Mouse (Mus musculus) heart, adult 11 months (tissue): ENCODE measurements at regions not wholly inside any gene's neighbourhood (a gene's known extent, or its start where the extent isn't known, plus 50 kb on each side); places are given as distances from the start of the nearest gene placed in this dataset.
A peak's percentile ranks its signal among the peaks of the same experiment; 100 is the strongest.

Experiments used
- DNase-seq: peaks from one replicate; pipeline ENCODE4 v3.0.0; 2022

DNA sequence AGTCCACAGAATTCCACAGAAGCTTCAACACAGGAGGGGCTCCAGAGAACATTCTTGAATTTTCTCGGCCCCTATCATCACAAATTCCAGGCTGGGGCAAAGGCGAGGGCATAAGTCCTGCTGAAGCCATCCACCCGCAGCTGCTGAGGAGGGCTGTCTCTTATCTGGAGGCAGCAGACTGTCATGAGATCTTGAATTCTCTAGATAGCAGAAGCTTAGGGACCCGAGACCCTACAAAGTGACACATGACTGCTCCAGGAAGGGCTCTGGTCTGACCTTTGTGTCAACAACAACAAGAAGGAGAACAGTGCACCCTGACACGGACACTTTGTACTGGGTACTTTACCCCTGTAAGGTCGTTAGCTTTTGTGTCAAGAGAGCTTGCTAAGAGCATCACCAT lies 57.2 kb downstream of the Lao1 start:
- peak; percentile 68 for DNase-seq

DNA sequence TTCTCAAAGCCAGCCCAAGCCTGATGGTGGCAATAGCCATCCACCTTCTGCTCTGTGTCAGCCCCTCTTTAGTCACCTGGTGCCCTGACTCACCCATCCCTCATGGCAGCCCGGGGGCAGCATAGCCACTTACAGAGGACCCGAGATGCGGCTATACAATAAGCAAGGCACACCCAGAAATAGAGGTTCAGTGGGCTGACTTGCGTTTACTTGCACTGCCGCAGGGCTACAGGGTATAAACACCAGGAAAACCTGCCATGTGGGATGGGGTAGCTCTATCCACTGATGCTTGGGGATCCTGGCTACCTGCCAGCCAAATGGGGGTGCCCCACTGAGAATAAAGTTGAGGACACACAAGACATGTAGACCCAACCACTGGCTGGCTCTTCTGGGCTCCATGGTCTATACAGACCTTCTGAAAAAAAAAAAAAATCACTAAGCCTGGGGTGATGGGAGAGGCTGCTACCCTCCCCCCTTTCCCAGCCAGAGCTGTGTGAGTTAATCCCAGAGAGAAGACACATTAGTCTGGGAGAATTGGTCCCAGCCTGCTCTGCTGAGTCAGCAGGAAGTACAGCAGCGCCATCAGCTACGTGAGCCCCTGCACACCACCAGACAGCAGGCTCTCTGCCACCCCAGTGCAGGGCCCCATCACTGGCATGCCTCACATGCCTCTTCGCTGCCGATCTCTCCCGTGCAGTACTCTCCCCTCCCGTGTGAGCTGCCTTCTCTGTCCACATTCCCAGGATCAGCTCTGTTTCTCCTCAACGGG lies 57.8 kb downstream of the Lao1 start:
- peak; percentile 85 for DNase-seq

DNA sequence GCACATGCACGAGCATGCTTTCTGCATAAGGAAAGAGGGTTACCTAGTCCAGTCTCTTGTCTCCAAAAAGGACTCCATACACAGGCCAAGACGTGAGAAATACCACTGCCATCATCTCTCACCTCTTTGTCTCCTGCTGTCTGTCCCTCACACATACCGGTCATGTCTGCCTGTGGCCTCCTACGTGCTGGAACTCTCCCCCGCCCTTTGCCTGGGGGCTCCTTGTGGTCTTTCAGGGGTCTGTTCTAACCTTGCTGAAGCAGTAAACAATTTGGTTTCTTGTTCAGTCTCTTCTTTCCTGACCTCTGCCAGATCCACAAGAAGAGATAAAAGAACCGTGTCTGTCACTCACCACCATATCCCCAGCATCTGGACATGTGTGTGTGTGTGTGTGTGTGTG lies 61.0 kb downstream of the Lao1 start:
- no peak for DNase-seq

DNA sequence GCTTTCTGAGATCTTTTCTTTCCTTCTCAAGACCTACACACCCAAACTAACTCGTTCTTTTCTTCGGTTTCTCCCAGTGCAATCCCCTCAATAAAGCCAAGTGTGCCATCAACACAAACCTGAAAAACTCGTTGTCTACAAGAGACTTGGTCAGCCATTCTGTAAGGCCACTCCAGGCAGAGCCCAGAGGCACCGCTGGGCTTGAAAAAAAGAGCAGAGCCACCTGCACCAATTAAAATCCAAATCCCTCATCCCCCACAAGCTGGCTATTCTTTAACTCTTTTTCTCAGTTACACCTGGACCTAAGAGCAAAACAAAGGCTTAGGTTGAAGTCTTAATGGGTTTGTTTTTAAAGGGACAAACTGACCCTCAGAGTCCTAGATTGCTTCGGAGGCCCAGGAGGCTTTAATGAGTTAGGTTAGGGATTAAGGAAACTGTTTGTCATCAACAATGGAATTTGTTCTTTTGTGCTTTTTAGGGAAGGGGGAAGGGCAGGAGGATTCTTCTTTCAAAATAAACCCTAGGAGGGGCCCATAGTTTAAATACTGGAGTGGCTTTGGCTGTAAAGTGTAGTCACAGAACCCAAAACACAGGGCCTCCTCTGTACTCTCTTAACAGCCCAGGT lies 65.0 kb downstream of the Lao1 start:
- no peak for DNase-seq

DNA sequence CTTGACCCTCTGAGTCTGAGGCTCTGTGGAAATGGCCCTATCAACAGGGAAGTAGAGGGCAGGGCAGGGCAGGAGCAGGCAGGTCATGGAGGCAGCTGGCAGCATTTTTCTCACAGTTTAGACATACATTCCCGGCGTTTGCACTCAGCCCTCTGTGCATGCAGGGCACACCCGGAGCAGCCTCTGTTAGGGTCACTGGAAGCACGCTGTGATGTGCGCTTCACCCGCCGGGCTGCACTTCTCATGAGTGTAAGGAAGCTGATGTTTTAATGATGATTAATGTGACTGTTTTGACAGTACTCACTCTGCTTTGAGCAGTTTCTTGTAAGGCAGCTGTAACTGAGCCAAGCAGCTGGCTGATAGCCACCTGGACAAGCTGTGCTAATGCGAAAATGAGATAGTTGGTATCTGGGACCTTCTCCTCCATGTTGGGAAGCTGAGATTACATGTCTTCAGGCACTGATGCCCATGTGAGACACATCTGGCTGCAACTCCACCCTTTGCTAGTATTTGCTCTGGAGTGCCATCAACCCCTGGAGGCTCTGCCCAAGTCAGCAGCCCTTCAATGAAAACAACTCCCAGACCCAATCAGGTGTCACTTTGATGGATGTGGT lies 66.9 kb downstream of the Lao1 start:
- DNase-seq, result no peak

DNA sequence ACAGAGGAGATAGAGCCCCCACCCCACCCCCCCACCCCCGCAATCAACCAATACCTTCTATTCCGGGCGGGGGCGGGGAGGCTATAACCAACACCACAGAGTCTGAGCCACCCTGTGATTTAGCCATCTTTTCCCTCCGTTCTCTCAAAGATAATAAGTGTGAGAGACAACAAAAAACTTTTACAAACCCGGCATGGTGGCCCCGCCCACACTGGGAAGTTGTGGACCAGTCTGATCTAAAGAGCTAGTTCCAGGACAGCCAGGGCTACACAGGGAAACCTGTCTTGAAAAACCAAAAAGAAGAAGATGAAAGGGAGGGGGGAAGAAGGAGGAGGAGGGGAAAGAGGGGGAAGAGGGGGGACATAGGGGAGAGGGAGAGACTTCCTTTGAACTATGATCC lies 67.7 kb downstream of the Lao1 start:
- DNase-seq, result no peak

DNA sequence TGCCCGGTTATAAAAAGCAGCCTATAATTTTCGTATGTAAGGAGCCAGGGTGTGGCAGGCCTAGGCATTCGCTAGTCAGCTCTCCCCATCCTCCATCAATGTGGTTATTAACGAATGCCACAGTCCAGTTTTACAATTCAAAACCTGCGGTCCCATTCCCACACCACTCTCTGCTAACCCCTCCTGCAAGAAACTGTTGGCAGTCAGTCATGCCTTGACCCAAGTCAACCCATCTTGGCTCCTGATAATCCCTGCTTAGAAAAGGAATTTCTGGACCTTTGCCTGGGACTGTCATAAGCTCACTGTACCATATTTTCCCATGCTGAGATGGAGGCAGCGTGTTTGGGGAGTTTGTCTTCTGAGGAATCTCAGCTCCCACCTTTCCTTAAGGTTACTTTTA lies 68.4 kb downstream of the Lao1 start:
- no peak for DNase-seq

DNA sequence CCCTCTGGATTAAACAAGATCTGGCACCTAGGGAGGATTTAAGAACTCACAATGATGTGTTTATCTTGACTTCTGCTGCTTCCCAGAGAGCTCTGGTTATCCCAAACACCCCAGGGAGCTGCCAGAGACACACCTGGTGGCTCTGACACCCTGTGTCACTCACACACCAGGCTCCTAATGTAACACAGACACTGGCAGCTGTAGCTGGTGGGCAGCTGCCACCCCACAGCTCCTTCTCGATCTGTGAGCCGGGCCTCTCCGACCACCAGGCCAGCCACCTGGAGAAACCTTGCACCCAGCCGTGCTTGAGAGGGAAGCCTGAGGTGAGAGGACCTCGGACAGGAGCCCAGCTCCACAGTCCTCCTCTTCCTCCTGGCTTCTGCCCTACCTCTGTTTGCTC lies 69.5 kb downstream of the Lao1 start:
- DNase-seq, result no peak

DNA sequence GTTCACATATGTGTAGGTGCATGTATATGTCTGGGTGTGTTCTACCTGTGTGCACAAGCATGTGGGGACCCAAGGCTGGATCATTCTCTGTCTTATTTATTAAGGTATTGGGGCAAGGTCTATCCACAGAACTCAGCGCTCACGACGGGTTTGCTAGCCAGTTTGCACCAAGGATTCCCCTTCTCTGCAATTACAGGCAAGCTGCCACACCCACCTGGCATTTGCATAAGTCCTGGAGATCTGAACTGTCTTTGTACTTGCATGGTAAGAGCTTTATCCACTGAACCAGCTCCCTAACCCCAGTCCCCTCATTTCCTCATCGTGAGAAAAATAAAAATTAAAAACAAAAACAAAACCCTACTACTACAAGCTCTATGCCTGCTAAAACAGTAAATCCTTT lies 71.6 kb downstream of the Lao1 start:
- no peak for DNase-seq

DNA sequence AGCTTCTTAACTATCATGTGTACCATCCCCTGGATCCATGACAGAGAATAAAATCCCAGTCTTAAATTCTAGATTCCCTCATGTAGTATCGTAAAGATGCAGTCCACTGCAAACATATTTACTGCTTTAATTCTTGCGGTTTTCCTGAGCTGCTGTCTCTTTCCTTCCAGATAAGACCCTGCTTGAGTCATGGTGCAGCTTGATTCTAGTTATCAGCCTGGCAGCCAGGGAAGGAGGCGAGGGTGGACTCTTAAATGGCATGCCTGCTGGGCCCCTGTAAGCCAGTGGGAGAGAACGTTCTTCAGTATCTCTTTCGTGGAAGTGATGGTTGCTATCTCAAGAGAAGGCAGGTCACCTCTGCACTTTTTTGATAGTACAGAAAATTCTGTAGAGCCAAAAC lies 71.9 kb upstream of the Slc2a1 start:
- DNase-seq, result no peak

DNA sequence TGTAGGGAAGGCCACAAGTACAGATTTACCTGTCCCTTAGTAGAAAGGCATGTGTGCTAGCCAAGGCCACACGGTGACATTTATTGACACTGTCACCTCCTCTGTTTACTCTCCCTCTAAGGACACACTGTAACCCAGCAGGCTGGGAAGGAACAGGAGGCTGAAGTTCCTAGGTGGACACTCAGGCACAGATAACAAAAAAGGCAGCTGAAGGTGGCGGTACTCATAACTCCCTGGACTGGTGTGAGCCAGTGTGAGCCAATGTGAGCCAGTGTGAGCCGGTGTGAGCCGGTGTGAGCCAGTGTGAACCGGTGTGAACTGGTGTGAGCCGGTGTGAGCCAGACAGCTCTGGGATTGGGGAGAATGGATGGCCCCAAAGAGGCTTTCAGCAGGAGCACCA lies 68.5 kb upstream of the Slc2a1 start:
- no peak for DNase-seq

DNA sequence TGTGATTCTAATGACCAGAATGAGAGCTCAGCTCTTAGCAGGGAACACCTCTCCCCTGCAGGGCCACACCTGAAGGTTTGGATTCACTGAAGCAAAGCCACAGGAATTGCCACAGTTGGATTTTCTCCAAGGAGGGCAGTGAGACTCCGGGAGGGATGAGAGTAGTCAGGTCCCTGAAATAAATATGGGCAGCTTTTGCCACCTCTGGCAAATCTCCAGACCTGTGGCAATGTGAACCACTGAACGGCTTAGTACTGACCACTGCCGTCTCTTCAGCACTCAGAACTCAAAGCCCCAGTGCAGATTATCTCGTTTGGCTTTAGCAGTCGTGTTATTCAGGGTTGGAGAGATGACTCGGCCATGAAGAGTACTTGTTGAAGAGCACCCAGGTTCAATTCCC lies 66.9 kb upstream of the Slc2a1 start:
- DNase-seq, result no peak

DNA sequence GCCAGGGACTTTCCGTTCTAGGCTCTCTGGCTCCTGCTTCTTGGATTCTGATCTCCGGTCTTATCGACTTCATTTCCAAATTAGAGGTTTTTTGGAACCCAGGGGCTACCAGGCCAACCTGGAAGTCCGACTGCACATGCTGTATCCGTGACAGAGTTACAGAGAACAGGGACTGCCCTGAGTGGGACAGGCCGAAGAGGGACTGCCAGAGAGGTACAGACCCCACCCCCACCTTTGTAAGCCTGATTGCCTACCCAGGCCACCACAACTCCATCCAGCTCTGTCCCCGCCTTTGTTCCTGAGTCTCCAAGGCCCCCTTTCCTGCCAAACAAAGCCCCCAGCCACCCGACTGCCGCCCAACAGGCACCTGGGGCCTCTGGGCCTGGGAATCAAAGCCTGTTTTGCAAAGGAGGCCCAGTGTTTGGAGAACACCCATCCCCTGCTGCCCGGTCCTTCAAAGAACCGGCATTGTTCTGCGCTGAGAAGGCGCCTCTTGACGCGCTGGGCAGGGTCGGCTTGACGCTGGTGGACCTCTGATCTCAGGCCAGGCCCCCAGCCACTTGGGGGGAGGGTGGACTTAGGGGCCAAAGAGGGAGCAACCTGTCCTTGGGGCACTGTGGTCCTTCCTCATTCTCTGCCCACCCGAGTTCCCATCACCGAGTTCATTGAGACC lies 64.4 kb upstream of the Slc2a1 start:
- DNase-seq, result no peak

DNA sequence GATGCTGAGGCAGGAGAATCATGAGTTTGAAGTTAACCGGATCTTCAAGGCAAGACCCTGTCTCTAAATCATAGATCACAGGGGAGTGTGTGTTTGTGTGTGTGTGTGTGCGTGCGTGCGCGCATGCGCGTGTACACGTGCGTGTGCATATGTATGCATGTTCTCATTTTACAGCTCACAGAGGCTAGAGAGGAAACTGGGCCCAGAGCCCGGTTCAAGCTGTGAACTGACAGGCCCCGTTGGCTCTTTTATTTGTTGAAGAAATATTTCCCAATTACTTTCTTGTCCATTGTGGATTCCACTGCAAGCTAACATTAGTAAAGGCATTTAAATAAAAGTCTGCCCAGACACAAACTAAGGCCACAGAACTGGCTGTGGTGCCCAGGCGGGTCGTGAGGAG lies 63.7 kb upstream of the Slc2a1 start:
- no peak for DNase-seq

DNA sequence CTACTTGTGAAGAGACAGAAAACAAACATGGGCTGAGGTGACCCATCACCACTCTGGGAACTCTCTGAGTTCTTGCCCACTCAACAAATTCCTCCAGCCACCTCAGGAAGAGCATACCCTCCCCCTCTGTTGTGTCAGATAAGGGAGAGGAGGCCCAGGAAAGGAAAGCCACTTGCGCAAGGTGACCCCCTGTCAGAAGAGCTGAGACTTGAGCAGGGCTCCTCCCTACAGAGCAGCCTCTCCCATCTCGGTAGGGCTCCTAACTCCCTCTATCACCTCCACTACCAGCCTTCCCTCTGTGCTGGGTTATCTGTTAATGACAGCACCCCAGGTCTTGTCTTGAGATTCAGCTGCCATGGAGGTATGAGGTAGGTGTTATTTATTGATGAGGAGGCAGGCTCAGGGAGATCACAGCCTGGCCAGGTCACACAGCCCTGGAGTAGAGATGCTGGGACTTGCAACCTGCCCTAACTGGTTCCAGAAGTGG lies 57.6 kb upstream of the Slc2a1 start:
- no peak for DNase-seq

DNA sequence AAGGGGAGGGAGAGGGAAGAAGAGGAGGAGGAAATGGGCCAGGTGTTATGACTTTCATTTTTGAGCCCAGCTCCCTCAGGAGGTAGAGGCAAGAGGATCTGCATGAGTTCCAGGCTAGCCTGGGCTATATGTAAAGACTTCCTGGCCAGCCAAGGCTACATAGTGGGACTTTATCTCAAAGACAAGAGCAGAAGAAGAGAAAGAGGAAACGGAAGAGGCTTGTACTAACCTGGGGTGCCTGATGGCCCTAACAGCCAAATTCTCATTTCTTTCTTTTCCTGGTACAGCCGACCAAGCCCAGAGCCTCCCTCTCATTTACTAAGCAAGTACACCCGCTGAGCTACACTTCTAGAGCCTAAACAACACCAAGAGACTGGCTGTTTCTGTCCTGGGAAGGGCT lies 56.0 kb upstream of the Slc2a1 start:
- no peak for DNase-seq

DNA sequence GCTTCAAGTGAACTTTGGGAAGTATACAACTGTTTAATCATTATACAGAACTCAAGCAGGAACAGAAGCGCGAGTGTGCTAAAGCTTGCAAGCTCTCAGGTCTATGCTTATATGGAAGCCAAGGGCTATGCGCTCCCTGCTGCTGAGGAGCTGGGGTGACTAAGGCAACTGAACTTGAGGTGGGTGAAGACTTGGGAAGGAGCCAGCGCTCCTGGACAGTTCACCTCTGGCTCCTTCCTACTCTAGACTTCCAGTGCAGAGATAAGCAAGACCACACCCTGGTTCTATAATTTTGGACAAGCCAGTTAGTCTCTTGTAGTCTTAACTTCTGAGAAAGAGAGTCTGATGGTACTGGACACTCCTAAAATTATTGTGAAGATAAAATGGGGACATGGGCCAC lies 55.3 kb upstream of the Slc2a1 start:
- no peak for DNase-seq

DNA sequence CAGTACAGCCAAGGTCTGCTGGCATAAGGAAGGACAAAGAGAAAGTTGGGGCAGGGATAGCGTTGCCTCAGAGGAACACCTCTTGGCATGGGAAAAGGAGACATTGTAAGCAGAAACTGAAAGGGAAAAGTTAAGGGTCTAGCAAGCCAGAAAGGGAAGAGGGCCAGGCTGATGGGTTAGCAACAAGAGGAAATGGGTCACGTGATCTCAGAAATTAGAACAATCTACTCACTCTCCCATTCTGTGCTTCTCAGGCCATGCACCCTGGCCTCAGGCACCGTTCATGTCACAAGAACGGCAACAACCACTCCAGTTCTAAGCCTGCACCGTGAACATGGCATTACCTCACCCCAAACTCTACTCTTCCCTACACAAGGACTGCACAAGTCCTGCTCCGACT lies 54.8 kb upstream of the Slc2a1 start:
- peak; percentile 89 for DNase-seq

DNA sequence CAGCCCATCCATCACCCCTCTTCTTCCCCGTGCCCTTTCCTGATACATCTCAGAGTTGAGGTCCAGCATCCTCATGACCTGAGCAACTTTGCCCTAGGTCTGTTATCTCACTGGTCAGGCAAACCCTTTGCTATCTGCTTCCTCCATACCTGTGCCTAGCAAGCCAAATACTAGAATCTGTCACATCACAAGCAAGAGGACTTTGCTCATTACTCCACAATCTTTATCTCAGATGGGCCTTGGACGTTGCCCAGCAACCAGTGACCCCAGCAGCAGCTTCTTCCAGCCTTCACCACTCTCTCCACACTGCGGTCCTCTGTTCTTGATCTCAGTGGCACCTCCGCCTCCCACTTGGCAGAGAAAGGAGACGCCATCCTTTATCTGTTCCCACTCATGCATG lies 54.4 kb upstream of the Slc2a1 start:
- DNase-seq, result no peak

DNA sequence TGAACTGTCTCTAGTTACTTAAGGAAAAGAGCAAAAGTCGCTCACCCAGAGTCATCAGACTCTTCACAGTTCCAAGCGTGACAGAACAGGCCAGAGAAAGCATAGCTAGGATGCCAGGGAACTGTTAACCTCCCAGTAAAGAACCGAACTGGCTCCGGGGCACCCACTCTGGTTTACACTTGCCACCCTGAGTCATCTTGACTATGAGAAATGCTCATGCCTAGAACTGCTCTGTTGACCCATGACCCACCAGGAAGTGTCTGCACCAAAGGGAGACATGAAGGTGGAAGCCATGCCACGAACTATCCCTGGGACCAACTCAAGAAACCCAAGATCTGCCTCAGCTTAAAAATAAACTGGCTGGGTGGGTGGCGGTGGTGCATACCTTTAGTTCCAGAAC lies 51.3 kb upstream of the Slc2a1 start:
- DNase-seq, result no peak

DNA sequence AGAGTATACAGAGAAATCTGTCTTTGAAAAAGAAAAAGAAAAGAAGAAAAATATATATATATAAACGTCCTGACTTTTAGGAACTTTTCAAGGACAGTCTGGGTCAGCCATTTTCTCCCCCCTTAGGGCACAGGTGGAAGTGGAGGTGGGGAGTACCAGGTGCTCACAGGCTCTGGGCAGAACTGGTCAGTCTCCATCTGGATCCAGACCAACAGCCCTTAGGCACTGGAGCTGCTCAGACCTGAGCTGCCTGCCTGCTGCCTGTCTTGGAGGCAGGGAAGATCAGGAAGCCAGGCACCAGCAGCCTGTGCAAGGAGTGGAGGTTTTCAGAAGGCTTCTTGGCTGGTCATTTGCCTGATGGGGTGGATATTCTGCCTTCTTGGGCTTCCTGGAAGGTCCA lies 50.7 kb upstream of the Slc2a1 start:
- no peak for DNase-seq
